Mouse (Mus musculus) C2C12 (cell line): ENCODE results near the gene Clic6.

ENCODE experiments used
- CEBPB ChIP-seq: IDR thresholded peaks from one replicate; pipeline ENCODE4 v1.6.1; 2011; ENCODE audit warnings: low read depth, mild to moderate bottlenecking, control low read depth, moderate library complexity
- CTCF ChIP-seq: IDR thresholded peaks from one replicate; pipeline ENCODE4 v1.5.1; 2011; ENCODE audit not compliant: control insufficient read depth, insufficient read depth, insufficient read length
- FOSL1 ChIP-seq: IDR thresholded peaks from one replicate; pipeline ENCODE4 v1.8.0; 2011; ENCODE audit warnings: mild to moderate bottlenecking, low read length; ENCODE audit not compliant: poor library complexity, insufficient read depth, severe bottlenecking
- MAX ChIP-seq: IDR thresholded peaks from one replicate; pipeline ENCODE4 v1.6.1; 2011; ENCODE audit warnings: mild to moderate bottlenecking, control low read depth
- MYOD1 ChIP-seq: IDR thresholded peaks from one replicate; pipeline ENCODE4 v1.6.1; 2011; ENCODE audit warnings: low read depth; ENCODE audit not compliant: control insufficient read depth, insufficient read length
- MYOG ChIP-seq: IDR thresholded peaks from one replicate; pipeline ENCODE4 v1.6.1; 2011; ENCODE audit not compliant: control insufficient read depth, insufficient read length; ENCODE audit errors: extremely low read depth
- USF1 ChIP-seq: IDR thresholded peaks from one replicate; pipeline ENCODE4 v1.6.1; 2011; ENCODE audit warnings: low read depth, mild to moderate bottlenecking, control low read depth, moderate library complexity

- no peak for TF ChIP-seq CTCF
- TF ChIP-seq USF1: no peak
- TF ChIP-seq MYOG: no peak
- peak; percentile 40 for TF ChIP-seq FOSL1
- TF ChIP-seq MAX: no peak
- peak; percentile 88 for TF ChIP-seq MYOD1
- TF ChIP-seq CEBPB: no peak
These were observed 67.3 kb downstream of the Clic6 start for GRCm38 (mm10) chr16:92552858-92553257.
